In genomic region chr5:105572876-105573275, GRCm38 (mm10) we compare ENCODE assay signal across 12 mouse cellular contexts.
"Had no signal": no experiment of that assay in that cellular context is flagged by ENCODE, and none has a peak within 500 bp of the region (broad histone marks: within the 10 kb centered on the region; RNA-seq: fewer than 3 reads in every experiment).

No protein-coding gene starts in this region.

- H3K27ac ChIP-seq: limb, embryonic 15.5 days; midbrain, embryonic 12.5 days; stomach, postnatal 0 days had no signal

- H3K4me2 ChIP-seq: limb, embryonic 15.5 days; midbrain, embryonic 12.5 days had no signal

- H3K27me3 ChIP-seq: limb, embryonic 15.5 days; midbrain, embryonic 12.5 days had no signal

- H3K36me3 ChIP-seq: midbrain, embryonic 12.5 days had no signal

- H3K4me1 ChIP-seq: limb, embryonic 15.5 days; midbrain, embryonic 12.5 days had no signal

- H3K9me3 ChIP-seq: limb, embryonic 15.5 days; midbrain, embryonic 12.5 days had no signal

- ATAC-seq: intestine, postnatal 0 days; midbrain, embryonic 16.5 days had no signal

- DNase-seq: kidney, adult 8-10 months; kidney, postnatal 25 days; layer of hippocampus, adult 9-11 months; layer of hippocampus, postnatal 36 days; lung, adult 2 months; right cerebral cortex, postnatal 14 days; thymus, postnatal 4 days had no signal

- H3K9ac ChIP-seq: limb, embryonic 15.5 days; midbrain, embryonic 12.5 days had no signal

- H3K4me3 ChIP-seq: limb, embryonic 15.5 days; midbrain, embryonic 12.5 days had no signal
